Mouse (Mus musculus): ENCODE results near the gene Acer3. TPM values are rescaled to one million over a fixed set of nuclear protein-coding genes. Genes with fewer than 3 reads are reported as not detected.

Acer3 gene
- total and polyA plus RNA-seq, 2 experiments from 2014 or later, result 12.1 to 14.1 TPM

DNA sequence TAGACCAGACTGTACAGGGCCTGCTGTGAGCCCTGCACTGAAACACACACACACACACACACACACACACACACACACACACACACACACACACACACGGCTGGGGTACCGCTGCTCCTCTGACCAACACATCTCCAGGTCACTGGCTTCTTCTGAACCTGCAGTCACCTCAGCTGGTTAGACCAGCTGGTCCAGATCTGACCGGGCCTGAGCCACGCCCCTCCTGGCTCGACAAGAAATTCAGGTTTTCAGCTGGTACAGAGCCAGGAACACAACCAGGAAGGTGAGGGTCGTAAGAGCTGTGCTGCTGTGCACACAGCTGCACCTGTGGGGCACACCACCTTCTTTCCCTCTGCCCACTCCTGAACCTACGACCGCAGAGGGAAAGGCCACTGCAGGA lies 162.5 kb downstream of the Acer3 start:
- H3K27ac ChIP-seq (ENCODE audit: low read depth, low read length), result no peak overlapping the region
- no peaks in the 10 kb centered on the region for H3K9me3 ChIP-seq (ENCODE audit: low read length)
- TF ChIP-seq CTCF (IDR thresholded peaks at IDR 0.05; ENCODE audit: low read depth), result no peak
- no peak overlapping the region for H3K9ac ChIP-seq
- H3K4me3 ChIP-seq (ENCODE audit: low read depth, low read length), result no peak overlapping the region
- no peaks in the 10 kb centered on the region for H3K4me1 ChIP-seq (ENCODE audit: insufficient read depth)
- no peaks in the 10 kb centered on the region for H3K27me3 ChIP-seq (ENCODE audit: insufficient read depth, low read length)
- ATAC-seq, result no peak
- H3K36me3 ChIP-seq (ENCODE audit: insufficient read depth), result peaks cover 18% of the 10 kb centered on the region
- no peak overlapping the region for H3K4me2 ChIP-seq (ENCODE audit: low read depth)
- no peak for DNase-seq
- 63% methylated on average over 8 of the region's 8 CpGs for WGBS

DNA sequence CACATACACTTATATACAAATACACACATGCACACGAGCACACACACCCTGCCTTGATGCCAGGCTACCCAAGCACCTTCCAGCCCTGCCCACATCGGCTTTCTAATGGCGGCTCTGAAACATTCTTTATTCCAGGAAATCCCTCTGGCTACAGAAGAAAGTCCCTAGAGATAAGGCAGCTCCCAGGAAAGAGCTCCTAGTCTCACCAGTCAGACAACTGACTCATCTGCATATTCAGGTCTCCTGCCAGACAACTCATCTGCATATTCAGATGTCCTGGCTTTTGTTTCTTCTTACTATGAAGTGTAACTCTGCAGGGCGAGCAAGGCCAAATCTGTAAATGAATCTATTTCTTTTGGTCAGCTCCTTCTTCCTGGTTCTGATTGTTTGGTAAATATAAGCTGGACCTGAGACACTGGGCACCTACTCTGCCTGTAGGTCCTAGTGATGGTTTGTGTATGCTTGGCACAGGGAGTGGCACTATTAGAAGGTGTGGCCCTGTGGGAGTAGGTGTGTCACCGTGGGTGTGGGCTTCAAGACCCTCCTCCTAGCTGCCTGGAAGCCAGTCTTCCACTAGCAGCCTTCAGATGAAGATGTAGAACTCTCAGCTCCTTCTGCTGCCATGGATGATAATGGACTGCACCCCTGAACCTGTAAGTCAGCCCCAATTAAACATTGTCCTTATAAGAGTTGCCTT lies 163.2 kb downstream of the Acer3 start:
- H3K4me3 ChIP-seq (ENCODE audit: low read depth, low read length), result no peak overlapping the region
- H3K27me3 ChIP-seq (ENCODE audit: insufficient read depth, low read length), result no peaks in the 10 kb centered on the region
- no peak overlapping the region for H3K9ac ChIP-seq
- DNase-seq (no peak), ATAC-seq (no peak; the same call in 1 of the 2 replicates)
- peaks cover 18% of the 10 kb centered on the region for H3K36me3 ChIP-seq (ENCODE audit: insufficient read depth)
- H3K9me3 ChIP-seq (ENCODE audit: low read length), result no peaks in the 10 kb centered on the region
- no peak overlapping the region for H3K4me2 ChIP-seq (ENCODE audit: low read depth)
- 50% methylated on average over 5 of the region's 5 CpGs for WGBS
- no peaks in the 10 kb centered on the region for H3K4me1 ChIP-seq (ENCODE audit: insufficient read depth)
- TF ChIP-seq CTCF (IDR thresholded peaks at IDR 0.05; ENCODE audit: low read depth), result no peak
- no peak overlapping the region for H3K27ac ChIP-seq (ENCODE audit: low read depth, low read length)

Other genes starting within 250 kb of the Acer3 start
- 37.4 and 47.3 TPM in 2 replicates for gene Myo7a, start 201.7 kb downstream of the Acer3 start, total RNA-seq (2014; rRNA removed)
- gene Myo7a, start 201.7 kb downstream of the Acer3 start, polyA plus RNA-seq (2015; fragmentation: Nextera tagmentation; extraction: Ambion mirVana), result 5.7 and 11.1 TPM in 2 replicates
- gene Omp, start 175.7 kb downstream of the Acer3 start, total RNA-seq (2014; rRNA removed), result 0.29 and 0.54 TPM in 2 replicates
- 0.31 and 0.38 TPM in 2 replicates for gene Omp, start 175.7 kb downstream of the Acer3 start, polyA plus RNA-seq (2015; fragmentation: Nextera tagmentation; extraction: Ambion mirVana)
- gene Capn5, start 142.9 kb downstream of the Acer3 start, total RNA-seq (2014; rRNA removed), result 35.8 and 39.2 TPM in 2 replicates
- gene Capn5, start 142.9 kb downstream of the Acer3 start, polyA plus RNA-seq (2015; fragmentation: Nextera tagmentation; extraction: Ambion mirVana), result 21.3 and 22.6 TPM in 2 replicates
- gene B3gnt6, start 121.7 kb downstream of the Acer3 start, total RNA-seq (2014; rRNA removed), result 0.08 and 0.19 TPM in 2 replicates
- 0.26 and 0.63 TPM in 2 replicates for gene B3gnt6, start 121.7 kb downstream of the Acer3 start, polyA plus RNA-seq (2015; fragmentation: Nextera tagmentation; extraction: Ambion mirVana)
- gene Tsku, start 40.1 kb upstream of the Acer3 start, total RNA-seq (2014; rRNA removed), result 20.2 and 24.8 TPM in 2 replicates
- 5.4 and 6.2 TPM in 2 replicates for gene Tsku, start 40.1 kb upstream of the Acer3 start, polyA plus RNA-seq (2015; fragmentation: Nextera tagmentation; extraction: Ambion mirVana)
- not detected in 2 replicates for gene Gucy2d, start 119.2 kb upstream of the Acer3 start, total RNA-seq (2014; rRNA removed)
- not detected in 2 replicates for gene Gucy2d, start 119.2 kb upstream of the Acer3 start, polyA plus RNA-seq (2015; fragmentation: Nextera tagmentation; extraction: Ambion mirVana)
- gene Lrrc32, start 168.1 kb upstream of the Acer3 start, total RNA-seq (2014; rRNA removed), result 3.3 and 6.0 TPM in 2 replicates
- 3.4 and 4.2 TPM in 2 replicates for gene Lrrc32, start 168.1 kb upstream of the Acer3 start, polyA plus RNA-seq (2015; fragmentation: Nextera tagmentation; extraction: Ambion mirVana)

All from forebrain, postnatal 0 days (tissue).